11 mouse cellular contexts compared by ENCODE assay signal in the genomic region with DNA sequence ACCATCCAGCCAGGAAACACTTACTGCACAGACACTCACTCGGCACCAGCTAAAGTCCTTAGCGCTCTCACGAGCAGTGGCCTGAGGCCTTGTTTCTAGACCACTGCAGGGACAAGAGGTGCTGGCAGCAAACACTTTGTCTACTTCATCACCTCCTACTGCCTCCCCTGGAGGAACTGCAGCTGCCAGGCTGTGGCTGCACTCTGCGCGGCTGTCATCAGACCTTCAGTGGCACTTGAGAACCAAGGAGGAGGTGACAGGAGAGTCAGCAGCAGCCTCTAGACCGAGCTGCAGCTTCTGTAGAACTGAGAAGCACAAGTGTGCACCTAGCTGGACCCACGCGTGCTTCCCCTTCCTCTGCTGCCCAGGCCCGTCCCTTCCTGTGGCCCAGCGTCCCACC. TPM values are rescaled to one million over a fixed set of nuclear protein-coding genes. Genes with fewer than 3 reads are reported as not detected.
A peak's percentile ranks its signal among the peaks of the same experiment; 100 is the strongest.
DNase-seq lines count a peak whose midpoint lies in the region; ATAC-seq and TF ChIP-seq lines count a peak whose summit lies in the region.
"Had no signal": no experiment of that assay in that cellular context is flagged by ENCODE, and none has a peak within 500 bp of the region (broad histone marks: within the 10 kb centered on the region; RNA-seq: fewer than 3 reads in every experiment).

No protein-coding gene starts in this region.

- no peaks in the 10 kb centered on the region for H3K36me3 ChIP-seq in heart, embryonic 11.5 days (ENCODE audit: control insufficient read depth, insufficient read depth, low read length)
- no peaks in the 10 kb centered on the region for H3K36me3 ChIP-seq in liver, postnatal 0 days (replicated peaks; ENCODE audit: insufficient read depth, low read length)
- no peaks in the 10 kb centered on the region for H3K36me3 ChIP-seq in liver, embryonic 11.5 days (ENCODE audit: control insufficient read depth, insufficient read depth, low read length)
- H3K36me3 ChIP-seq: intestine, embryonic 15.5 days had no signal

- intact Hi-C loops in heart, postnatal 36 days (cut with DNase I): loop anchor here (2.0 kb wide), 1 partner anchor 55 kb away; no protein-coding TSS in a partner anchor

- no peak for TF ChIP-seq POLR2A in lung, adult 2 months (IDR thresholded peaks at IDR 0.05; ENCODE audit: borderline replicate concordance, extremely low read depth, low read depth, low read length)

- TF ChIP-seq CTCF in lung, adult 2 months (IDR thresholded peaks at IDR 0.05; ENCODE audit: insufficient read depth, low read length): no peak
- TF ChIP-seq CTCF in liver, postnatal 0 days (IDR thresholded peaks at IDR 0.05; ENCODE audit: low read depth): no peak

- H3K4me3 ChIP-seq in heart, embryonic 11.5 days (ENCODE audit: low read depth, low read length): no peak overlapping the region
- H3K4me3 ChIP-seq in lung, adult 2 months (replicated peaks; ENCODE audit: extremely low read depth, low read depth, low read length): no peak overlapping the region
- H3K4me3 ChIP-seq in liver, postnatal 0 days (ENCODE audit: low read depth, low read length): no peak overlapping the region
- H3K4me3 ChIP-seq in liver, embryonic 11.5 days (ENCODE audit: low read depth, low read length): no peak overlapping the region
- H3K4me3 ChIP-seq: intestine, embryonic 15.5 days had no signal

- no peaks in the 10 kb centered on the region for H3K9me3 ChIP-seq in heart, embryonic 11.5 days (replicated peaks; ENCODE audit: control insufficient read depth, low read length)
- H3K9me3 ChIP-seq in liver, postnatal 0 days (ENCODE audit: low read length): no peaks in the 10 kb centered on the region
- H3K9me3 ChIP-seq in liver, embryonic 11.5 days (ENCODE audit: control insufficient read depth, low read length): no peaks in the 10 kb centered on the region
- H3K9me3 ChIP-seq: intestine, embryonic 15.5 days had no signal

- H3K4me2 ChIP-seq in heart, embryonic 11.5 days: no peak overlapping the region
- H3K4me2 ChIP-seq in liver, postnatal 0 days (ENCODE audit: low read depth, low read length): no peak overlapping the region
- no peak overlapping the region for H3K4me2 ChIP-seq in liver, embryonic 11.5 days
- H3K4me2 ChIP-seq: intestine, embryonic 15.5 days had no signal

- peak; percentile 94 for DNase-seq in heart, adult 11 months
- no peak for DNase-seq in heart, postnatal 36 days
- peak; percentile 60 for DNase-seq in lung, adult 2 months
- DNase-seq in liver, postnatal 0 days: no peak
- DNase-seq in liver, embryonic 11.5 days (ENCODE audit: low spot score): no peak
- DNase-seq in layer of hippocampus, adult 11-12 months (ENCODE audit: low spot score): no peak
- DNase-seq: cerebellum, postnatal 25 days had no signal

- ATAC-seq in common myeloid progenitor, adult 5-6 weeks (replicated peaks; ENCODE audit: low read depth, poor library complexity, severe bottlenecking): peak; percentile 45
- peak; percentile 53; the same call in 1 of the 2 replicates for ATAC-seq in heart, embryonic 11.5 days (replicated peaks; ENCODE audit: insufficient number of reproducible peaks, low FRiP score, low TSS enrichment)
- ATAC-seq in liver, postnatal 0 days: no peak
- ATAC-seq in liver, embryonic 11.5 days (replicated peaks; ENCODE audit: low FRiP score): no peak
- ATAC-seq: CD4-positive, CD25-positive, alpha-beta regulatory T cell, adult 4 months; intestine, embryonic 15.5 days had no signal

- 41% methylated on average over 10 of the region's 10 CpGs for WGBS in heart, embryonic 11.5 days (ENCODE audit: insufficient replicate concordance)
- WGBS in lung, adult 2 months: 34% methylated on average over 10 of the region's 10 CpGs
- 67% methylated on average over 10 of the region's 10 CpGs for WGBS in liver, postnatal 0 days (ENCODE audit: insufficient replicate concordance)
- WGBS in liver, embryonic 11.5 days: 79% methylated on average over 10 of the region's 10 CpGs

- TF ChIP-seq EP300 in liver, postnatal 0 days (IDR thresholded peaks at IDR 0.05; ENCODE audit: low read depth): no peak

- peaks cover 6% of the 10 kb centered on the region; the same call in 1 of the 2 replicates for H3K4me1 ChIP-seq in heart, embryonic 11.5 days (ENCODE audit: control insufficient read depth, insufficient read depth, low read length)
- peaks cover 28% of the 10 kb centered on the region for H3K4me1 ChIP-seq in lung, adult 2 months (ENCODE audit: control insufficient read depth, insufficient read depth, low read length)
- no peaks in the 10 kb centered on the region for H3K4me1 ChIP-seq in liver, postnatal 0 days (ENCODE audit: insufficient read depth)
- H3K4me1 ChIP-seq in liver, embryonic 11.5 days (replicated peaks; ENCODE audit: control insufficient read depth, insufficient read depth, low read length): no peaks in the 10 kb centered on the region

- H3K9ac ChIP-seq in heart, embryonic 11.5 days (ENCODE audit: low read depth, low read length): no peak overlapping the region
- no peak overlapping the region for H3K9ac ChIP-seq in liver, postnatal 0 days (replicated peaks)
- H3K9ac ChIP-seq in liver, embryonic 11.5 days (ENCODE audit: low read depth, low read length): no peak overlapping the region
- H3K9ac ChIP-seq: intestine, embryonic 15.5 days had no signal

- H3K27ac ChIP-seq in heart, embryonic 11.5 days (ENCODE audit: low read depth, low read length): no peak overlapping the region
- no peak overlapping the region for H3K27ac ChIP-seq in liver, postnatal 0 days (ENCODE audit: low read depth)
- H3K27ac ChIP-seq in liver, embryonic 11.5 days (ENCODE audit: low read depth, low read length): no peak overlapping the region
- H3K27ac ChIP-seq: intestine, embryonic 15.5 days had no signal

- H3K27me3 ChIP-seq in heart, embryonic 11.5 days (ENCODE audit: control insufficient read depth, insufficient read depth, low read length): peaks cover 90% of the 10 kb centered on the region
- no peaks in the 10 kb centered on the region for H3K27me3 ChIP-seq in liver, postnatal 0 days (ENCODE audit: insufficient read depth, low read length)
- no peaks in the 10 kb centered on the region for H3K27me3 ChIP-seq in liver, embryonic 11.5 days (replicated peaks; ENCODE audit: control insufficient read depth, insufficient read depth, low read length)
- H3K27me3 ChIP-seq: intestine, embryonic 15.5 days had no signal

RNA-seq across cellular contexts. Expression of gene Sipa1l3, which starts 56.9 kb away (rescaled TPM):
- total RNA-seq in heart, postnatal 36 days (2021): 1 to 10 TPM; 8.4 to 9.7 TPM
- total RNA-seq in common myeloid progenitor, adult 5-6 weeks (2017): 7.7 and 9.9 TPM in 2 replicates
- polyA plus RNA-seq in heart, embryonic 11.5 days (2014; fragmentation: Nextera tagmentation; extraction: Ambion mirVana): 4.8 and 5.2 TPM in 2 replicates
- 125 and 132 TPM in 2 replicates for polyA plus RNA-seq in lung, adult 2 months (2012; rRNA removed)
- polyA plus RNA-seq in liver, postnatal 0 days (2015; fragmentation: Nextera tagmentation; extraction: Ambion mirVana): 1.6 and 1.7 TPM in 2 replicates
- polyA plus RNA-seq in liver, embryonic 11.5 days (2014; fragmentation: Nextera tagmentation; extraction: Ambion mirVana): 9.0 and 10.1 TPM in 2 replicates

Comparison
In these comparisons a context has a peak if more than half of its experiments do, and no peak if none do; other contexts are left out.
1. DNase-seq: peak in heart, adult 11 months (single experiment) and lung, adult 2 months (single experiment); none in heart, postnatal 36 days (0 of 2), liver, postnatal 0 days (single experiment), liver, embryonic 11.5 days (single experiment) and layer of hippocampus, adult 11-12 months (single experiment).
2. ATAC-seq: peak in common myeloid progenitor, adult 5-6 weeks (single experiment) and heart, embryonic 11.5 days (single experiment); none in liver, postnatal 0 days (single experiment) and liver, embryonic 11.5 days (single experiment).
3. RNA of gene Sipa1l3, which starts 56.9 kb away (polyA plus RNA-seq): 125 to 132 TPM in lung, adult 2 months; 9.0 to 10.1 TPM in liver, embryonic 11.5 days, 4.8 to 5.2 TPM in heart, embryonic 11.5 days and 1.6 to 1.7 TPM in liver, postnatal 0 days; every median in the first group is over 10 times any median in the second.